Mouse (Mus musculus) cerebellum, adult 11 months (tissue): ENCODE results near the gene Itga3.

Experiments used
- DNase-seq: peaks from one replicate; pipeline ENCODE4 v3.0.0; 2022

The Itga3 gene

DNA sequence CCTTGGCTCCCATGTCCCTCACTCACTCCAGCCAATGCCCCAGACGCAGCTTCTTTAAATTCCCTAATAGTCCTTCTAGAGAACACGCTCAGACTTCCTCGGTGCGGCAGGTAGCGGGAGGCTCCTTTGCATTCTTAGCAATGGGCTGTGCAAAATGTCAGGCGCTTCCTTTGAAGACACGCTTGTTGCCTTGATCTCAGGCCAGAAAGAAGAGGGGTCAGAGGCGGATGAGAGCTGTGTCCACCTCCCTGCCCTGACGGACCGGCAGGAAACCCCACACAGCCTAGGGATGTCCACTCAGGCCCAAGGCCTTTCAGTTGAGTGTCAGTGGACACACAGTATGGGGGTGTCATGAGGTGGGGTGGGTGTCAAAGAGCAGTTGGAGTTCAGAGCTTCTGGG is 19.0 kb upstream of the Itga3 start:
- no peak for DNase-seq

DNA sequence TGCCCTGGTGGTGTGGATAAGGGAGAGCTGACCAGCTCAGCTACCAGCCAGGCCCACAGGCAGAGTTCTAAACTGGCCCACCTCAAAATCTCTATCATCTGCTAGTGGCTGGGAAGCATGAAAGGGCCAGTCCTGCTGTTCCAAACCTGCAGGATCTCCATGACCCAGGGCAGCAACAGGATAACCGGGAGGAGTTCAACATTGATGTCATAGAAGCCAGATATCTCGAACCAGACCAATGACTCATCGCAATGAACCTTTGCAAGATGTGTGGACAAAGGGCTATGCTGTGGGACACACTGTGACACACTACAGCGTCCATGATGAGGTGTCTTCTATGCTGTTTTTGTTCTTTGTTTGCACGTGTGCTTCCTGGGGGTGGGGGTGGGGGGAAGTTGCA is 16.5 kb upstream of the Itga3 start:
- DNase-seq: no peak

DNA sequence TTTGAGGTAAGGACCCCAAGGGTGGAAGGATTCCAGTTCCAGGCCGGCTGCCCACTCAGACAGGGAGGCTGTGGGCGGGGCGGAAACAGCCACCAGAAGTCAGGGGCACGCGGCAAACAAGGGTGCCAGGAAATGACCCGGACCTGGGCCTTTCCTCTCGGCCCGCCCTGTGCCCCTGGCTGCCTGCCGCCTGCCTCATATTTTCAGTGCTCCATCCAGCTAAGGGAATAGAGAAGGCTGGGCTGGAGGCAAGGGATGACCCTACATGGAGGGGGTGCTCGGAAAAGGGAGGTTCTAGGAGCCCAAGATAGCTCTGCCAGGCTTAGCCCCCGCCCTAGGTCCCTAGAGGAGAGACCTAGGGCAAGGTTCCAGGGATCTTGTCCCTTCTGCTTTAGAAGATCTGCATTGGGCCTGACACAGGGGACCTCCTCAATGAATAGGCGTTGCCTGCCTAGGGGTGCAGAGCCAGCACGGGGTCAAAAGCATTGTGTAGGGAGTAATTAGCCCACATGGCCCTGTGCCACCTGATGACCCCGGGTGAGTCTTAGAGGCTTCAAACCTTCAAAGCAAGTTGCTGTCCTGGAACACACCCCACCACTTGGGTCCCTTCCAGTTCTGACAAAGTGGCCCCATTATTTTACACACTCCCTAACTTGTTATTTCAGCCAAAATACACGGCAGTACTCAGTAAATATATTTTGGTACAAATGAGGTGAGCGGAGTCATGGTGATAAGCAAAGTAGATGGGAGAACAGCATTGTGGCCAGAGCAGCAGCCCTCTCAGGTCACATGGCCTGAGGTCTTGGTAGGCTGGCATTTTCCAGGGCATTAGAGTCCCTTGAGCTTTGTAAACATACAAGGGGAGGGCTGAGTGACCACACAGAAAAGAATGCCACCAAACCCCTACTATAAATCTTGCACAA is 12.5 kb upstream of the Itga3 start:
- no peak for DNase-seq

DNA sequence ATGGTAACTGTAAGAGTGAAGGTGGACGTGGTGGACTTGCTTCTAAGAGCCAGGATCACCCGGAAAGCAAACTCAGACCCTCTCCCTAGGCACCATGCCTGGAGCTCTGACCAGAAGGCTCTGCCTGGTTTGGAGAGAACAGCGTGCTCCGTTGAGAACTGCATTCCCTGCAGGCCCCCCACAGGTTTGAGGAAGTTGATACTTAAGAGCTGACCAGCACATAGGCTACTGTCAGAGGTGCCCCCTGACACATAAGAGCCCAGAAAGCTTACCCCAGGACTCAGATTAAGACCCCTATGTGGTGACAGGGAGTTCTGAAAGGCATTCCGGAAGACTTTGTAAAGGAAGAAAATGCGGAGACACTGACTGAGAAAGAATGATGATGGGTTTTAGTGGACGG is 11.7 kb upstream of the Itga3 start:
- DNase-seq: no peak

DNA sequence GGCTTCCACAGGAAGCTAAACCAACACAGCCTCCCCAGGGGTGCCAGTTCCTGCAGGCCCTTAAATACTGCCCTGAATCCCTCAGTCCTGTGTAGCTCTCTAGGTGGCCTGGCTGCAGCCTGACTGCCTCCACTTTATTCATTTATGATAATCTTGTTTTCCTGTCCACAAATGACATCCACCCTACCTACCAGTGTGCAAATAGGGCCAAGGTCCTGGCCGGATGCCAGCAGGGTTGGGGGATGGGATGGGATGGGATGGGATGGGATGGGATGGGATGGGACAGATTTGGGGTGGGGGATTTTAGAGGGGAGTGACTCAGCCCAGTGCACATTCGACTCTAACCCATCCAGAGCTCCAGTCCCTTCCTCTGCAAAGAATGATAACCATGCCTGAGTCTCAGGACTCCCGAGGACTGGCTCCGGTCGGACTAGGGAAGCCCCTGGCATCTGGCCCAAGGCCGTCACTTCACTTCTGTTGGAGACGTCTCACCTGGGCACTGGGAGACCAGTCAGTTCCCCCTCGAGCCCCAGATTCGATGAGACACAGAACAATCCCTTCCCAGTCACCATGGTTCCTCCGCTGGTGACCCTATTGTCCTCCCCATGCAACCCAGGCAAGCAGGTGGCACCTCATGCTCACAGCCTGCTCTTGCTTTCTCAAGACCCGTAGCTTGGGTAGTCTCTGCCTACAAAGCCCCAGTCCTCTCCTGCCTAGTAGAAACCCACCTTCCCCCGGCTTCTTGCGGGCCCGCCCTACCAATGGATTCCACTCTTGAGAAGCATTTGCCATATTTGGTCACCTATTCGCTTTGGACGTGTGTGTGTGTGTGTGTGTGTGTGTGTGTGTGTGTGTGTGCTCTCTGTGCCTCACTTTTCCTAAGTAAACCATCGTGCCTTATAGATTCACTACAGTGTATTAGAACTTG is 11.0 kb upstream of the Itga3 start:
- DNase-seq: no peak

DNA sequence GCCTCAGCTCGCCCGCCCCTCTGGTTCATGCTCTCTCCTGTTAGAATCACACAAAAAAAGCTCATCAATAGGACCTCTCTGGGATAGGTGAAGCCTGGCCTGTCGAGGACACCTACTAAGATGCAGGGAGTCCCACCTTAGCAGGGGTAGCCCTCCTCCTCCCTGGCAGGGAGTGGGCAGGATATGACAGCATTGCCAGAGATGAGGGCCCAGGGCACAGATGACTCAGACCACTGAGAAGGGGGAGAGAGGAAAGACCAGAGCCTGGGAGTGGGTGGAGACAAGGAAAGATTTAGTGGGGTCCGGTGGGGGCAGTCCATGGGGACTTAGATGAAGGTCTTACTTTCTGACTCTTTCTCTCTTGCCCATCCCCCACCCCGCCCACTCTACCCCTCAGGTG is 9.6 kb upstream of the Itga3 start:
- DNase-seq: no peak

DNA sequence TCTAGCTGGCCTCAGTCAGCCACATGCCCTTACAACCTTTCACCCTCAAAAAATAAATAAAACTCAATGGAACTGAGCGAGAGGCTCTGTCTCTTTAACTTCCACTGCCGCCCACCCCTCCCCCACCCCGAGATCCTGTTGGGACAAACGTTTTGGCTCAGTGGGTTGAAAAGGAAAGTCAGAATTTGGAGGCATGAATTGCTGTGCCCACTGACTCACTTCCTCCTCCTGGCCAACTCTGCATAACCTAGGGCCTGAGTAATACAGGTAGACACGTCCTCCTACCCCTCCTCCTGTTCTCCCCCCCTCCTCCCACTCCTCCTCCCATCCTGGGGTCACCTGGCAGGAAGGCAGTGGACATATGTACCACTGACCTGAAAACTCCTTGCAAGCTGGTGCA is 9.1 kb upstream of the Itga3 start:
- no peak for DNase-seq

DNA sequence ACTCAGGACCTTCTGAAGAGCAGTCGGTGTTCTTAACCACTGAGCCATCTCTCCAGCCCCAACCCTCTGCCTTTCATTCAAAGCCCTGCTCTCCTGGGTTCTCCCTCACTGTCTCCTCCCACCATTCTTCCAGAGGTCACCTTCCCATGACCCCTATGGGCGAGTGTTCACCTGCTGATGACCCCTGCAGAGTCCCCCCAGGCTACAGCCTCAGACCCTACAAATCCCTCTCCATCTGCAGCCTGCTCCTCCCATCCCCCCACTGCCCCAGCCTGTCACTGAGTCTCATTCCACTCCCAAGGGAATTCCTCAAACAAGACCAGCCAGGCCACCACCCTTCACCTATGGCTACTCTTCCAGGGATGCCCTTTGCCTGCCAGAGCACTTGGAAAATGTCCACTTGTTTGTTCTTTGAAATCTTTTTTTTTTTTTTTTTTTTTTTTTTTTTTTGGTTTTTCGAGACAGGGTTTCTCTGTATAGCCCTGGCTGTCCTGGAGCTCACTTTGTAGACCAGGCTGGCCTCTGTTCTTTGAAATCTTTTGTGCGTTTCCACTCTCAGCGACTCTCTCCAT is 8.3 kb upstream of the Itga3 start:
- no peak for DNase-seq

DNA sequence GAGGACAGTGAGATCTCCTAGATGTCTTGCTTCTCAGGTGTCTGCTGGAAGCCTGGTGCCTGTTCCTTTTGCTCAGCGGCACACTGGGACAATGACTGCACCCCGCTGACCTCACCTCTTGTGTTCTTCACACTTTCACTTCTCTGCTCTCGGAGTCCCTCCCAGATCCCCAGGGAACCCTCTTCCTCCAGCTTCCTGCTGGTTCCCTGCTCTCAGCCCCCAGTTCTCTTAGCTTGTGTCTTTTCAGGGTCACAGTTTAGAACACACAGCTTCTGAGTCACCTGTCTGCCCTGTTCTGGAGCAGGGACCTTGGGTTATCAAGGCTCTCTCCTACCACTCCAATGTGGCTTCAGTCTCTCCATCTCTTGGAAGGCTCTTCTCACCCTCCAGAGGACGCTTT is 7.6 kb upstream of the Itga3 start:
- no peak for DNase-seq

DNA sequence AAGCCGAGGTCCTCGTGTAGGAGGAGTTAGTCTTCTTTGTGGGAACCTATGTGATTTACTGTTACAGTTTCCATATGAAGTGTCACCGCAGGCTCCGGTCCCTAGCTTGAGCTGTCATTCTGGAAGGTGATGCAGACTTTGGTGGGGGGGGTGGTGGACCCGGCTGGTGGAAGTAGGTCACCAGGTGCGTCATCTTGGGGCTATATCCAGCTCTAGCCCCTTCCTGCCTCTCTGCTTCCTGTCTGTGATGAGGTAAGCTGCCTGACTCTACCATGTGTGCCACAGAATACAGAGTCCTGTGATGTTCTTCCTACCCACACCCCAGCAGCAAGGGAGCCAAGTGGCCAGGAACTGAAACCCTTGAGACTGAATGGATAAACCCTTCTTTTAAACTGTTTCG is 6.3 kb upstream of the Itga3 start:
- no peak for DNase-seq

DNA sequence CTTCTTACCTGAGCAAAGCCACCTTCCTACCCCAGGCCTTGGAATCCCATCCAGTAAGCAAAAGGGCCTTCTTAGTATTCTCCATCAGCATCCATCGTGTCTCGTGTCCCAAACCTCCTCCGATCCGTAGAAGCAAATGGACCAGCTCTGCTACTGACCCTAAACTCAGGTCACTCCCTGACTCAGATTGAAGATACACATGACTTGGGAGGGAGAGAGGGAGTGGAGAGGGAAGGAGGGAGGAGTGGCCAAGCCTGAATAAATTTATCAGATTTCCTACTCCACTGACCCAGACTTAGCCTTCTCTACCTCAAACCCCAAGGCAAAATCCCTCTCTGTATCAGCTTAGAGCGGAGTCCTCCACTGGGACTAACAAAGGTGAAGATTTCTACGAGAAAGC is 4.2 kb upstream of the Itga3 start:
- DNase-seq: no peak

DNA sequence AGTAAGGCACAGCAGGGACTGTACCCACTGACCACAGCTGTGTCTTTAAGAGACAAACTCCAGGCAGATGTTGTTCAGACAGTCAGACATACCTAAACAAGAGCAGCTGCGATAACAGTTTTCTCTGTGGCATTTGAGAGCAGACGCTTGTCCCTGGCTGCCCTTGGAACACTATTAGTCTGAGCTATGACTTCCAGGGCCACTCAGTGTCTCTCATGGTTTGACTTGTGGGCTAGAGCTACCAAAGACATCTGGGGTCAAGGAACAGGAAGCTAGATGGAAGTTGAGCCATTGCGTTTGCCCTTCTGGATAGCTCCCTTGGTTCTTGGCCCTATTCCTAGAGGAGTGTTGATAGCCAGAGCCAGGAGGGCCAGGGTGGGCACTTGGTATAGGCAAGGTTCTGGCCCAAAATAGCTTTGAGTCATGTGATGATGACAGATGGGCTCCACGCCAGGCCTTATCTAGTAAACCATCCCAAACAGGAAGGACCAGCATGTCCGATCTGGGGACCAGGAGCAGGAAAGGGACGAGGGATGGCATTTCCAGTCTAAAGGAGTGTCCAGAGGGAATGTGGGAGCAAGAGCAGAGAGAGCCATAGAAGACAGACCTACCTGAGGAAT is 2.8 kb upstream of the Itga3 start:
- no peak for DNase-seq

DNA sequence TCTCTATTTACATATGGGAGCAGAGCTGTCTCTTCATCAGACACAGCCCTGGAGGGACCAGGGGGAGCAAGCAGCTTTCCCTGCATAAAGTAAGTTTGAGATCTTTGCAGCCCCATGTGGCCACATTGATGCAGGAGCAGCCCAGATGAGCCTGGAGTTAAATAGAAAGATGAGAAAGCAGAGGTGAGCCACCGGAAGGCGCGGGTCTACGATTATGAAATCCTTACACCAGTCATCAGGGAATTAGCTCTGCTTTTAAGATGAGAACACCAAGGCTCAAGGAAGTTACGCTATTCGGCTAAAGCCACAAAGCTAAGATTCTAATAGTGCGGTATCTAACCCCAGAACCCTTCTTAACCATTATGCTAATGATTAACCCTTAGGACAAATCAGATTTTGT is 1.4 kb upstream of the Itga3 start:
- DNase-seq: no peak

DNA sequence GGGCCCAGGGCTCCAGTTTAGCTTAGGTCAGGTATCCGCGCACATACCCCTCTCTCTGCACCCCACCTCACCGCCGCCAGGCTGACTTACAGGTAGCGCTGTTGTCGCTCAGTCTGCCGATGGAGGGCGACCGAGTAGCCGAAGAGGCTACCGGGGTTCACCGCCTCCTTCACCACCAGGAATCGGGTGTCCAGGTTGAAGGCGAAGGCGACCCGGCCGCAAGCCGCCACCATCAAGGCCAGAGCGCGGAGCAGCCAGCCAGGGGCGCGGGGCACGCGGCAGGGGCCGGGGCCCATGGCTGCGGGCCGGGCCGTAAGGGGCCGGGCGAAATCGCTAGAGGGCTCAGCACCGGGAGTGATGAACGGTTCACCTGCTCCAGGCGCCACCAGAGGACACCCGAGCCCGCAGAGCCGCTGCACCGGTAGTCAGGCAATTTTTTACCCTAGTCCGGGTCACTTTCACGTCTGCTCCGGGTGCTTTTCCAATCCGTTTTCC is 513 bp downstream of the Itga3 start:
- DNase-seq: peak; percentile 75

DNA sequence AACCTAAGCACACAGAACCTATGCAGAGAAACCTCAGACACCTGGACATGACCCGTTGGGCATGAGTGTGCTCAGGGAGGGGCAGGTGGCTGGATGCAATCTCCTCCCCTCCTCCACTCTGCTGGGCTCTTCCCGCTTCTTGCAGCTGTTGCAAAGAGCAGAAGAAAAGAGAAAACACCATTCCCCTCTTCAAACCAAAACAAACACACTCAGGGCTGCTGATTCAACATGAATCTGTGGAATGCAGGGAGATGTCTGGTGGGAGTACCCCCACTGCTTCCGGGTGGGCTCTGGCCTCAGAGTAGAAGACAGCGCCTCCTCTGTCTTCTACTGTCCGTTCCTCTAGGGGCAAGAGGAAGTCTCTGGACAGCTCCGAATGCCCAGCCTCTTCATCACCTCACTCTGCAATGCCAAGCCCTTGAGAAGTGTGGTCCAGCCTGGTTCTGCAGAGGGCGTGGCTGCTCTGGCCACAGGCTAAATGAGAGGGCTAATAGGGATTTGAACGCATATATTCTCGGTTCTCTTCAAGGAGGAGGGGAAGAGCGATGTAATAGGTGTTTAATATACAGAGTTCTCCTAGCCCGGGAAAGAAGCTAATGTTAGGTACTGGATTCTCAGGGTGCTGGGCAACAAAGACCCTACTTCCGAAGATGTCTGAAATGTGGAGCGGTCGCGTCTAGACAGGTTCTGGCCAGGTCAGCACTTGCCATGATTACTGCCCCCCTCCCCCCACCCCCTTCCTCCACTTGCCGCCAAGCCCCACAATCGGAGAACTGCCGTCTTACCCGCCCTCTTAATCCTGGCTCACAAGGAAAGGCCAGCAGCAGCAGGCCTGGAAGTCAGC is 1.2 kb downstream of the Itga3 start:
- DNase-seq: no peak

DNA sequence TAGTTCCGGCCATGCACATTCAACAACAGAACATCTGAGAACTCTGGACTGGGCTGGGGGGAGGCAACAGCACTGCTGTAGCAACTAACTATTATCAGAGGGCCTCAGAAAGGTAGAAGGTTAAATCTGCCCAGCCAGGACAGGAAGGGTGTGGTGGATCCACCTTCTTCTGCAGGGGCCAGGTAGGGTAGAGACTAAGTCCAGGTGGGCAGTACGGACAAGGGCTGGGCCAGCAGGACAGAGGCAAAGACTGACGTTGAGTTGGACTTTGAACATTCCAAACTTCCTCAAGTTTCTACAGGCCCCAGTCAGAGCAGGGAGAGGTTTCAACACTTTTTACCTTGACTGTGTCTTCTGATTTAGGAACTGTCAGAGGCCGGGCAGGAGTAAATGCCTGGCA is 1.9 kb downstream of the Itga3 start:
- no peak for DNase-seq

DNA sequence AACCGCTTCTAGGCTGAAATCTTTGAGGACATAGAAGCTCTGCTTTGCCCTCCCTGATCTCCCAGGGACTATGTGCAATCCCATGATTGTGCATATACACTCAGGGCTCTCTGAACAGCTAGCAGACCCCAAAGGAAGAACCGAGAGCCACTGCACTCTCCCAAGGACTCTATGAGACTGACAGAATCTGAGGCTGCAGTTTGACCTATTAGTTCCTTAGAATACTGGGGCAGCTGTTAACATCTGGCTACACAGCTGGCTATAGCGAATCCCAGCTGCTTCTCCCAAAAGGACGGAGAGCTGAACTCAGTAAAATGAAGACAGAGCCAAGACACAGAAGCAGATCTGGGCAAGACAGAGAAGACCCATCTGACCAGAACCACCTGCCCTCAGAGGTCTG is 2.8 kb downstream of the Itga3 start:
- no peak for DNase-seq

DNA sequence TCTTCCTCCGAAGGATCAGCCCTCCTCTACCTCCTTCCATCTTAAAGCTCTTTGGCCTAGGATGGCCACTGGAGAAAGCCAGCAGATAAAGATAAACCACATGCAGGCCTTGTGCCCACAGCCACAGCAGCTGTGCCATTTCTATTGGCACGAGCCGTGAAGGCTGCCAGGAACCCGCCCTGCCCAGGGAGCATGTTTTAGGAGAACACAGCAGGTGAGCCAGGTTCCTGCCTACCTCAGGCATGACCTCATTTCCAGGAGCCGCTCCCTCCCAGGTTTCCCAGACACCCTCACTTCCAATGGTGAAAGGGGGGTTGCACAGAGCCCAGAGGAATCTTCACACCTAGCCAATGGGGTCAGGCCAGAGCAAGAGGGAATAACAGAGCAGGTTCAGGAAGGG is 3.8 kb downstream of the Itga3 start:
- peak; percentile 83 for DNase-seq

DNA sequence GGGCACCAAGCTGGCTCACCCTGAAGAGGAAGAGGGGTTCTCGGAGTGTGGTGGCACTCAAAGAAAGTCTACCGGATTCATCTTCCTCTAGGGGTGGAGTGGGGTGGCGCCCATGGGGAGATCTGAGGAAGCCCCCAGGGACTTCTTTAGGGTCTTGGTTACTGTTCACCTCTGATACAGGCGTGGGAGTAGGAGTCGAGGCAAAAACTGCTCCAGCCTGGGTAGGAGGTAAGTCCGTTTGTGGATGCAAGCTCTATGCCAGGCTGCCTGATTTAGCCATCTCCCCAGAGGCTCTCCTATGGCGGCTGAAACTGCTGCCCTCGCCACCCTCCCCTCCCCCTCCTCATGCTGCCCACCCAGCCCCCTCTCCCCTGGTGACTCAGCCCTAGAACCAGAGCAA is 4.5 kb downstream of the Itga3 start:
- no peak for DNase-seq

DNA sequence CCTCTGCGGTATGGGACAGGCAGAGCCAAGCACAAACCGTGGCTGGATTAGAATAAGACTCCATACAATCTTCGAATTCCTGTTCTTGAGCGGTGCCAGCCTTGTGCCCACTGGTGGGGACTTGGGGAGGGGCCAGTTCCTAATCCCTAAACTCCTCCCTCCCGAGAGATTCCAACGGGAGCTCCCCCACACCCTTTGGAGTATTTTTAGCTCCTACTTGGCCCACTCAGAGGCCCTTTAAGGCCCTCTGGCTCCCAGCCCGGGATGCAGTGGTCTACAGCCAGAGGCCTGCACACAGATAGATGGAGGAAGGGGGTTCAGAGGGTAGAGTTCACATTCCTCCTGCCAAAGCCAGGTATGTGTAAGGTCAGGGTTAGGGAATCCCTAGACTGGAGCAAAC is 5.3 kb downstream of the Itga3 start:
- DNase-seq: no peak

DNA sequence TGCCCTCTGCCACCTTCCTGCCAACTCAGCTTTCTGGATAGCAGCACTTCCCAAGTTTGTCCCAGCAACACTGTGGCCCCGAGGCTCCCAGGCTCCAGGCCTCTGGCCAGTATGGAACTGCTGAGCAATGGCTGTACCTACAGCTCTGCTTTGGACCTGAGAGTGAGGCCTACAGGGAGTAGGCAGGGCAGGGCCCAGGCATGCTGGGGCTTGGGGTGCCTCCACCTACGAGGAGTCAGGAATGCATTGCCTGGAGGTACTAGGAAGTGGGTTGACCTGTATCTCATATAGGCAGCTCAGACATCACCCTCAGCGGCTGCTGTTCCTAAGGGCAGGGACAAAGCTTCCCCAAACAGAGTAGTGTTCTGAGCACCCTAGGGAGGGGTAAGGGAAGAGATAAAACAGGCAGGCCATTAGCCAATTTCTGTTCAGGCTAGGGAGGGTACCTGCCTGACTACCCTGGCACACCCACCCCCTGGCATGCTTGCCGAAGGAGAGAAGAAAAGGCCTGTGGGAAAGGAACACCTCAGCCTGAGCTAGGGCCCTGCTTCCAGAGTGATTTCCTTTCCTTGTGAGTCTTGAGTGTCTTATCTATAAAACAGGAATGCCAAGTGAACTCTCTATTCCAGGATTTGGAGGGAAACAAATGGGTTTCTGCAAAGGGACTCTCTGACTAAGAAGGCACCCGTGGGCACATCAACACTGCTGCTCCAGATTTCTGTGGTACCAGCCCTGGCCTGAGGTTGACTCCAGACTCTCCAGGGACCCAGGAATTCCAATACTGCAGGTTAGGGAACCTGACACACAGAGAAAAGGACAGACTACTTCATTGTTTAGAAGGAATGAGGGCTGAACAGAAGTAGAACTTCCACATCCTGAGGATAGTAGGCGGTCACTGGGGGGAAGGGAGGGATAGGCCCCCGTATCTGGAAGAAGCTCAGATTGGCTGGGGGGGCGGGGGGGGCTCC is 6.2 kb downstream of the Itga3 start:
- DNase-seq: no peak
